Mouse (Mus musculus): ENCODE data around the gene Zfp30. TPM values are rescaled to one million over a fixed set of nuclear protein-coding genes. Genes with fewer than 3 reads are reported as not detected.

Zfp30 gene
- polyA plus RNA-seq (2017; shearing (Covaris generic)), result 1 to 10 TPM; 1.1 to 1.9 TPM

DNA sequence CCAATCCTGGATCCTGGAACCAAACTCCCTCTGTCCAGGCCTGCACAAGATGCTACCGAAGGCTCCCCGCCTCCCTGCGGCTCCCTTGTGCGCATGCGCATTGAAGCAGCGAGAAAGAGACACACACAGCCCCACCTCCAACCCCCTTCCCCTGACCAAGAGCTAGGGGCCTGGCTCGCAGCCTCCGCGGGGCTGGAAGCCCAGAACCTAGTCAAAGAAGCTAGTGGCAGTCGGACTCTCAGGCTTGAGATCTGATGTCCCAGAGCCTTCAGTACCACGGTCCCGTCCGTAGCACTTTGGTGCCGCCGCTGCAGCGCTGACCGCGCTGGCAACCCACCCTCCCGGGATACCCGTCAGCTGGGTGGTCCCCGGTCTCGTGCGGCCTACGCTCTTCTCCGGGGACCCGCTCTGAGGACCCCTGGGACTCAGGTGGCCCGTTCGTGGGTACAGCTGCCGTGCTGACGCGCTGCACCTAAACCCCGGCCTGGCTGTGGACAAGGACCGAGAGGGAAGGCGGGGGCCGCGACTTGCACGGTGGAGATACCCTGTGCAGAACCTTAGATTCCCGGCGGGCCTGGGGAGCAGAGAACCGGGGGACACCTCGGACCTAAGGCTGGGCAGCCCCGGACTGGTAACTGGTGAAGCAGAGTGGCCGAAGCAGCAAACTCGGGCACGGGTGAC, at the start of gene Zfp30:
Gene Zfp30, plus strand, starts transcription at position 128 of the 681 bp plus-strand sequence.

DNA sequence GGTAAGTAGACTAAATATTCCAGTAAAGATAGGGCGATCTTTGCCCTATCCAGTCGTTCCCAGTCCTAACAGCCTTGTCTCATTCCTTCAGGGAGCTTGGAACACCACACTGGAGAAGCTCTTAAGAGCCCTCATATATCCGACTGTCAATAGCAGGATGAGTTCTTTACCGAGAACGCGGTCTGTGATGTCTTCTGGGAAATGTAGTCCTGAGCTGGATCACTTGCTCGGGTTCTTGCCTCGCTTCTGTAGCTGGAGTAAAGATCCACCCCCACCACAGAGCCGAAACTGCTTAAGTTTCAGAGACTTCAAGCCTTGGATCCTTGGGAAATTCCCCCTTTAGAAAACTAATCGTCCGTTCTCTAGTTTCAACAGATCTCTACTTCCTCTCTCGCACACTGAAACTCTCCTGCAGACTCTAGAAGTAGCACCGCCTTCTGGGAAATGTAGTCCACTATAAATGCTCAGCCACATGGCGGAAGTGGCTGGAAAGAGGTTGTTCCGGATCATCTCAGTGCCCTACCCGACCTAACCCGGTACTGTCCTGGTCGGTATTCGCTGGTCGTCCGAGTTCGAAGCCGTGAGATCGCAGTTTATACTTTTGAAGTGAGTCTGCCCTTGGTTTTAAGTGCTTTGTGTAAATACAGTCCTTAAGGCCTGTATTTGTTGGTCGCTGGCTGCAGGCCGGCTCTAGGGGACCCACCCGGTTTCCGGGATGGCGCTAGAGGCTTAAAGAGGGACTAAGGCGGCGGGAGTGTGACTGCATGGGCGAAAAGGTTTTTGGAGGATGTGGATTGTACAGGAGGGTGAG, 15.5 kb upstream of the Zfp30 start, which contains the start of gene Zfp84:
Gene Zfp84, plus strand, starts transcription at position 463 of the 811 bp plus-strand sequence.

DNA sequence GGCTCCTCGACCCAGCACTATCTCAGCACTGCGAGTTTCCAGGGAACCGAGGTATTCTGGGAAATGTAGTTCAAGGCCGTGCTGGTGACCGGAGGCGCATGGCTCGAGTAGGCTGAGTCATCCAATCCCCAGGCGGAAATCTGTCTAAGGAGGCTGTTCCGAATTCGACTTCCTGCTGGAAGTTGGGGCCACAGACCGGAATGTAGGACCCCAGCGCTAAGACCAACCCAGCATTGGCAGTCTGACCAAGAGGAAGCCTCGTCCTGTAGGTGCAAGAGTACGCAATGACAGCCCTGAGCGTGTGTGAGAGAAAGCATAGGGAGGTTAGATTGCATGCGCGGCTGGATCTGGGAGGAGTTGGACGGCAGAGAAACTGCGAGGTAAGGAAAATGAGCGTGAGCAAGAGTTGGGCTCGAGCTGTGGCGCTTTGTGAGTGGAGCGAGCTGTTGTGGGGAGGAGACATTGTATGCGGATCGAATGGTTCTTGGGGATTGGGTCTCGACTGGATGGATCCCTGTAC, 32.2 kb downstream of the Zfp30 start, which contains the start of gene Zfp790:
Gene Zfp790, plus strand, starts transcription at position 205 of the 520 bp plus-strand sequence.

Other genes starting within 250 kb of the Zfp30 start
- 1 to 10 TPM in 1 of 2 experiments, under 1 TPM in 1; 0.08 to 1.5 TPM for gene Catsperg2, start 57.0 kb upstream of the Zfp30 start, polyA plus RNA-seq (2017; shearing (Covaris generic))
- gene Zfp84, start 15.4 kb upstream of the Zfp30 start, polyA plus RNA-seq (2017; shearing (Covaris generic)), result 10 to 100 TPM; 17.1 to 17.3 TPM
- 10 to 100 TPM; 18.8 to 32.3 TPM for gene Zfp790, start 32.1 kb downstream of the Zfp30 start, polyA plus RNA-seq (2017; shearing (Covaris generic))
- 1 to 10 TPM; 4.9 to 6.6 TPM for gene Zfp940, start 69.7 kb downstream of the Zfp30 start, polyA plus RNA-seq (2017; shearing (Covaris generic))
- gene Zfp420, start 76.0 kb downstream of the Zfp30 start, polyA plus RNA-seq (2017; shearing (Covaris generic)), result 10 to 100 TPM in 1 of 2 experiments, 1 to 10 TPM in 1; 9.9 to 11.0 TPM
- 1 to 10 TPM; 5.1 to 9.6 TPM for gene Zfp27, start 122.6 kb downstream of the Zfp30 start, polyA plus RNA-seq (2017; shearing (Covaris generic))
- under 1 TPM; 0.64 to 0.82 TPM for gene Zfp383, start 124.2 kb downstream of the Zfp30 start, polyA plus RNA-seq (2017; shearing (Covaris generic))
- gene Zfp74, start 170.1 kb downstream of the Zfp30 start, polyA plus RNA-seq (2017; shearing (Covaris generic)), result 10 to 100 TPM in 1 of 2 experiments, 1 to 10 TPM in 1; 7.1 to 11.7 TPM
- gene Zfp568, start 200.0 kb downstream of the Zfp30 start, polyA plus RNA-seq (2017; shearing (Covaris generic)), result 1 to 10 TPM; 8.0 to 8.3 TPM

Data from inflammation-experienced regulatory T-cells (primary cell).